Mouse (Mus musculus): Measurements from ENCODE around the gene Gm28230. TPM values are rescaled to one million over a fixed set of nuclear protein-coding genes. Genes with fewer than 3 reads are reported as not detected.

The Gm28230 gene
- total and polyA plus RNA-seq, 3 experiments, result 0.89 to 1.7 (median 1.1) TPM

DNA sequence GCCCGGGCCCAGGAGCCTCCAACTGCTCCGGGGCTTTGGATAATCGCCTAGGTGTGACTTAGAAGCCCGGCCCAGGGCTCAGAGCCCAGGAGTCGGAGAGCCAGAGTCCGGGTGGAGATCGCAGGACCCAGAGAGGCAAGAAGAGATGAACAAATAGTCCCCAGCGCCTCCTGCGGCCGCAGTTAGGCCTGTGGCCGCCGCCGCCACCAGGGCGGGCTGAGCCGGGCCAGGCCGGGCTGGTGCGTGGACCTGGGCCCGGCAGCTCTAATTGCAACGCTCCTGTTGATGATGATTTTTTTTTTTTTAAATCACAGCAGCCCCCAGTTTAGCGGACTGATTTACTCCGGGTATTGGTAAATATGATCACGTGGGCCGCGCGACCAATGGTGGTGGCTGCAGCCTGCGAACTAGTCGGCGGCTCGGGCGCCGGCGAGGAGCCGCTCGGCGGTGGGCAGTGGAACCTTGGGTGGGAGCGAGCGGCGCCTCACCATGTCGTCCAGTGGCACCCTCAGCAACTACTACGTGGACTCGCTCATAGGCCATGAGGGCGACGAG lies 28.9 kb upstream of the Gm28230 start, which contains the start of gene Hoxd9:
Hoxd9 (plus strand) TSS at position 161 of the 555 bp plus-strand sequence.
- H3K9me3 ChIP-seq (replicated peaks; ENCODE audit: low read length), result peaks cover 11% of the 10 kb centered on the region
- H3K9ac ChIP-seq (ENCODE audit: insufficient read depth, low read depth), result no peak within 1 kb of the TSS
- no peak for TF ChIP-seq MXI1 (IDR thresholded peaks at IDR 0.05; ENCODE audit: low read depth, low read length)
- in situ Hi-C loops (cut with MboI; ENCODE audit: low pct_ligation_motif_present, low pct_unique_long_range_greater_than_20kb, low sequenced_read_pairs), result loop anchor here (10.0 to 25.0 kb wide), 2 partner anchors 447 to 615 kb away; no protein-coding TSS in a partner anchor
- no peak within 1 kb of the TSS for H3K4me3 ChIP-seq (replicated peaks in 1 of 3; ENCODE audit: low read depth in 2 of 3, low read length in 2 of 3, poor library complexity in 1 of 3)
- H3K4me1 ChIP-seq (ENCODE audit: control insufficient read depth in 1 of 2, insufficient read depth in 2 of 2), result no peaks in the 10 kb centered on the region
- no peak within 1 kb of the TSS for H3K27ac ChIP-seq (ENCODE audit: insufficient read depth, low read depth)
- no peak within 1 kb of the TSS for H3K4me2 ChIP-seq (ENCODE audit: insufficient read depth, low read depth, poor library complexity, severe bottlenecking)
- no peaks in the 10 kb centered on the region for H3K79me2 ChIP-seq (replicated peaks; ENCODE audit: control insufficient read depth, extremely low read depth, insufficient read depth, poor library complexity, severe bottlenecking)
- DNase-seq (ENCODE audit: extremely low read depth), result no peak
- H3K36me3 ChIP-seq (replicated peaks in 1 of 2; ENCODE audit: control insufficient read depth in 1 of 2, insufficient read depth in 1 of 2, low read length in 1 of 2), result no peaks in the 10 kb centered on the region
- no peaks in the 10 kb centered on the region for H3K27me3 ChIP-seq (replicated peaks)
- dilution Hi-C loops (cut with MboI; ENCODE audit: extremely low pct_ligation_motif_present, extremely low pct_unique_long_range_greater_than_20kb, low sequenced_read_pairs), result no loop called here

DNA sequence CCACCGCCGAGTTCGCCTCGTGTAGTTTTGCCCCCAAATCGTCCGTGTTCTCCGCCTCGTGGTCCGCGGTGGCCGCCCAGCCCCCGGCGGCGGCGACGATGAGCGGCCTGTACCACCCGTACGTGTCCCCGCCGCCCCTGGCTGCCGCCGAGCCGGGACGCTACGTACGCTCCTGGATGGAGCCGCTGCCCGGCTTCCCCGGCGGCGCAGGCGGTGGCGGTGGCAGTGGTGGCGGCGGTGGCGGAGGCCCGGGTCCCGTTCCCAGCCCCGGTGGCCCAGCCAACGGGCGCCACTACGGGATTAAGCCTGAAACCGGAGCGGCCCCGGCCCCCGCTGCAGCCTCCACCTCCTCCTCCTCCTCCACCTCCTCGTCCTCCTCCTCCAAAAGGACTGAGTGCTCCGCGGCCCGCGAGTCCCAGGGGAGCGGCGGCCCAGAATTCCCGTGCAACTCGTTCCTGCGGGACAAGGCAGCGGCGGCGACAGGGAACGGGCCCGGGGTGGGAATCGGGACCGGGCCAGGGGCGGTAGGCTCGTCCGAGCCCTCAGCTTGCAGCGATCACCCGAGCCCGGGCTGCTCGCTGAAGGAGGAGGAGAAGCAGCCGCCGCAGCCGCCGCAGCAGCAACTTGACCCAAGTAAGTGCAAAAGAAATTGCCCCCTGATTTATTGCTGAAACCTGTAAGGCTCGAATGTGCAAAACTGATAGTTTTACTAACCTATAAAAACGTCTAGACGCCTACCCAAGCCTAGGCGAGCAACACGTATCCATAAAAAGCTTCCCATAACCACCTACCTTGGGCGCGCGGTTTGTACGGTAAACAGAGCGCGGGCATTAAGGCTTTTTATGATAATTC lies 28.1 kb upstream of the Gm28230 start:
- Histone ChIP-seq H3K27me3 (replicated peaks) (no peaks in the 10 kb centered on the region), H3K27ac (ENCODE audit: insufficient read depth, low read depth) (no peak overlapping the region), H3K4me2 (ENCODE audit: insufficient read depth, low read depth, poor library complexity, severe bottlenecking) (no peak overlapping the region), H3K79me2 (replicated peaks; ENCODE audit: control insufficient read depth, extremely low read depth, insufficient read depth, poor library complexity, severe bottlenecking) (no peaks in the 10 kb centered on the region), H3K9ac (ENCODE audit: insufficient read depth, low read depth) (no peak overlapping the region), H3K9me3 (replicated peaks; ENCODE audit: low read length) (peaks cover 11% of the 10 kb centered on the region), H3K4me3 (replicated peaks in 1 of 3; ENCODE audit: low read depth in 2 of 3, low read length in 2 of 3, poor library complexity in 1 of 3) (no peak overlapping the region), H3K36me3 (replicated peaks in 1 of 2; ENCODE audit: control insufficient read depth in 1 of 2, insufficient read depth in 1 of 2, low read length in 1 of 2) (no peaks in the 10 kb centered on the region), H3K4me1 (ENCODE audit: control insufficient read depth in 1 of 2, insufficient read depth in 2 of 2) (no peaks in the 10 kb centered on the region)
- in situ Hi-C loops (cut with MboI; ENCODE audit: low pct_ligation_motif_present, low pct_unique_long_range_greater_than_20kb, low sequenced_read_pairs), result loop anchor here (10.0 to 25.0 kb wide), 2 partner anchors 446 to 614 kb away; no protein-coding TSS in a partner anchor
- no peak for DNase-seq (ENCODE audit: extremely low read depth)
- TF ChIP-seq RAD21 (IDR thresholded peaks at IDR 0.05; ENCODE audit: low read depth, low read length), result no peak
- TF ChIP-seq MAZ (IDR thresholded peaks at IDR 0.05; ENCODE audit: low read depth, low read length), result no peak
- no peak for TF ChIP-seq HCFC1 (IDR thresholded peaks at IDR 0.05; ENCODE audit: low read depth, low read length)
- TF ChIP-seq EP300 (IDR thresholded peaks at IDR 0.05; ENCODE audit: low read length), result no peak
- TF ChIP-seq POLR2A (IDR thresholded peaks at IDR 0.05; ENCODE audit: low read depth, low read length), result no peak
- TF ChIP-seq IRF4 (IDR thresholded peaks at IDR 0.05; ENCODE audit: low read depth, low read length), result no peak
- TF ChIP-seq JUND (conservative IDR thresholded peaks at IDR 0.05; ENCODE audit: low read depth, low read length), result no peak
- no peak for TF ChIP-seq KAT2A (IDR thresholded peaks at IDR 0.05; ENCODE audit: insufficient replicate concordance, low read length)
- dilution Hi-C loops (cut with MboI; ENCODE audit: extremely low pct_ligation_motif_present, extremely low pct_unique_long_range_greater_than_20kb, low sequenced_read_pairs), result no loop called here

- in situ Hi-C loops (cut with MboI; ENCODE audit: low pct_ligation_motif_present, low pct_unique_long_range_greater_than_20kb, low sequenced_read_pairs), result loop anchor here (10.0 to 25.0 kb wide), 2 partner anchors 446 to 613 kb away; no protein-coding TSS in a partner anchor
- no peak for DNase-seq (ENCODE audit: extremely low read depth)
- H3K4me2 ChIP-seq (ENCODE audit: insufficient read depth, low read depth, poor library complexity, severe bottlenecking), result no peak overlapping the region
Measured at GRCm38 (mm10) chr2:74699053-74699430, 27.5 kb upstream of the Gm28230 start.

More at GRCm38 (mm10) chr2:74699053-74699430, 27.5 kb upstream of the Gm28230 start:
- Histone ChIP-seq H3K9ac (ENCODE audit: insufficient read depth, low read depth) (no peak overlapping the region), H3K4me1 (ENCODE audit: control insufficient read depth in 1 of 2, insufficient read depth in 2 of 2) (no peaks in the 10 kb centered on the region), H3K79me2 (replicated peaks; ENCODE audit: control insufficient read depth, extremely low read depth, insufficient read depth, poor library complexity, severe bottlenecking) (no peaks in the 10 kb centered on the region), H3K4me3 (replicated peaks in 1 of 3; ENCODE audit: low read depth in 2 of 3, low read length in 2 of 3, poor library complexity in 1 of 3) (no peak overlapping the region), H3K9me3 (replicated peaks; ENCODE audit: low read length) (peaks cover 11% of the 10 kb centered on the region), H3K27ac (ENCODE audit: insufficient read depth, low read depth) (no peak overlapping the region), H3K36me3 (replicated peaks in 1 of 2; ENCODE audit: control insufficient read depth in 1 of 2, insufficient read depth in 1 of 2, low read length in 1 of 2) (no peaks in the 10 kb centered on the region), H3K27me3 (replicated peaks) (no peaks in the 10 kb centered on the region)
- dilution Hi-C loops (cut with MboI; ENCODE audit: extremely low pct_ligation_motif_present, extremely low pct_unique_long_range_greater_than_20kb, low sequenced_read_pairs), result no loop called here
- TF ChIP-seq CHD2 (IDR thresholded peaks at IDR 0.05; ENCODE audit: low read length), result no peak
- TF ChIP-seq MYC (IDR thresholded peaks at IDR 0.05; ENCODE audit: low read depth, low read length), result no peak
- TF ChIP-seq RAD21 (IDR thresholded peaks at IDR 0.05; ENCODE audit: low read depth, low read length), result no peak
- no peak for TF ChIP-seq USF1 (IDR thresholded peaks at IDR 0.05; ENCODE audit: low read depth, low read length)
- TF ChIP-seq PAX5 (IDR thresholded peaks at IDR 0.05; ENCODE audit: low read length), result no peak
- TF ChIP-seq SIN3A (IDR thresholded peaks at IDR 0.05; ENCODE audit: low read length), result no peak
- no peak for TF ChIP-seq TBP (conservative IDR thresholded peaks at IDR 0.05; ENCODE audit: low read depth, low read length)
- no peak for TF ChIP-seq GABPA (IDR thresholded peaks at IDR 0.05; ENCODE audit: insufficient replicate concordance, low read depth, low read length)
- no peak for TF ChIP-seq MEF2A (IDR thresholded peaks at IDR 0.05; ENCODE audit: borderline replicate concordance, low read depth, low read length)
- no peak for TF ChIP-seq JUN (IDR thresholded peaks at IDR 0.05; ENCODE audit: insufficient read depth, low read depth, low read length)
- no peak for TF ChIP-seq IRF4 (IDR thresholded peaks at IDR 0.05; ENCODE audit: low read depth, low read length)
- TF ChIP-seq ZNF384 (IDR thresholded peaks at IDR 0.05; ENCODE audit: low read depth, low read length), result no peak
- no peak for TF ChIP-seq EP300 (IDR thresholded peaks at IDR 0.05; ENCODE audit: low read length)
- no peak for TF ChIP-seq NELFE (IDR thresholded peaks at IDR 0.05; ENCODE audit: low read depth, low read length)
- TF ChIP-seq ETS1 (conservative IDR thresholded peaks at IDR 0.05; ENCODE audit: low read depth, low read length), result no peak
- no peak for TF ChIP-seq MAZ (IDR thresholded peaks at IDR 0.05; ENCODE audit: low read depth, low read length)
- TF ChIP-seq HCFC1 (IDR thresholded peaks at IDR 0.05; ENCODE audit: low read depth, low read length), result no peak
